Mouse (Mus musculus): Measurements from ENCODE around the gene Celf5.

DNA sequence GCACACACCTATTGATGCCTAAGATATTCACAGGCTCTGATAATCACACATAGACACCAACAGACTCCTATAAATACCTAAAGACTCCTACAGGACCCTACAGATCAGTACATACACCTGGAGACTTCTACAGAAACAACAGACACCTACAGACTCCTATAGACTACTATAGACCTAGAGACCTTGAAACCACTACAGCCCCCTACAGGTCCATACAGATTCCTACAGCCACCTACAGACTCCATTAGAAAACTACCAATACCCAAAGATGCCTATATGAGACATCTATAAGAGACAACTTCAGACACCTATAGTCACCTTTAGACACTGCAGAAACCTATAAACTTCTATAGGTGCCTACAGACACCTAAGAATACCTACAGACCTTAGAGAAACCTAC is 41.5 kb downstream of the Celf5 start:
- no peak for TF ChIP-seq CTCF (IDR thresholded peaks at IDR 0.05; ENCODE audit: extremely low read depth, insufficient read depth, insufficient read length, insufficient replicate concordance)
- no peak for TF ChIP-seq POLR2A (IDR thresholded peaks at IDR 0.05; ENCODE audit: low read depth, low read length)

Measured in spleen, adult 2 months (tissue).